Mouse (Mus musculus) ES-Bruce4 (cell line): ENCODE measurements at regions not wholly inside any gene's neighbourhood (a gene's known extent, or its start where the extent isn't known, plus 50 kb on each side); places are given as distances from the start of the nearest gene placed in this dataset.

Source experiments
- CTCF ChIP-seq: IDR thresholded peaks from one replicate; pipeline ENCODE4 v1.8.1; 2011; ENCODE audit warnings: low read depth, low read length
- EP300 ChIP-seq: IDR thresholded peaks from 2 replicates; pipeline ENCODE4 v1.6.1; 2011; ENCODE audit warnings: low read depth, low read length; ENCODE audit not compliant: insufficient read depth
- POLR2A ChIP-seq: IDR thresholded peaks from one replicate; pipeline ENCODE4 v1.8.1; 2011; ENCODE audit warnings: low read length; ENCODE audit not compliant: insufficient read depth

GRCm38 (mm10) chr3:130850766-130851308, 120.6 kb upstream of the Rpl34 start:
- TF ChIP-seq EP300 (no peak), CTCF (no peak), POLR2A (no peak)
